Mouse (Mus musculus): ENCODE measurements around the gene Kdf1. TPM values are rescaled to one million over a fixed set of nuclear protein-coding genes. Genes with fewer than 3 reads are reported as not detected.

Gene Kdf1
- total RNA-seq (2021), result not detected
- long read RNA-seq, experiment 1, result 0 reads
- long read RNA-seq, experiment 2, result 0 reads

GRCm38 (mm10) chr4:133518601-133519368 lies at the start of gene Kdf1:
TSS of gene Kdf1 (plus strand) at chr4:133518963.
- DNase-seq, result no peak

DNA sequence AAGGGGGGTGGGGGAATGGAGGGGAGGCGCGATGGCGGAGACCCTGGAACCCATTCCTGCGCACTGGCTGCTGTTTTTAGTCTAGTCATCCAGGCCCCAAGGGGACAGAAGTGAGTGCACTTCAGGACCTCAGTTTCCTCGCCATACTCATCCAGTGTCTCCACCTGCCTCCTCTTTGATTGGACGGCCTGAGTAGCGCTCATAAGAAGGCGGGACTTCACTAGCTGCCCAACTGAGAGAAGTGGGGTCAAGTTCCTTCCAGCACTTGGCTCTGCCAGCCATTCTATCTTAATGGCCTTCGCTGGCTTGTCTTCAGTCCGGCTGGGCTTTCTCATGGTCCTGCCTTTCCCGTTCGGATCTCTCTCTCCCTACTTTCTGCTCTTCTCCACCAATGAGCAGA lies 49.6 kb upstream of the Kdf1 start:
- DNase-seq, result peak; percentile 50

DNA sequence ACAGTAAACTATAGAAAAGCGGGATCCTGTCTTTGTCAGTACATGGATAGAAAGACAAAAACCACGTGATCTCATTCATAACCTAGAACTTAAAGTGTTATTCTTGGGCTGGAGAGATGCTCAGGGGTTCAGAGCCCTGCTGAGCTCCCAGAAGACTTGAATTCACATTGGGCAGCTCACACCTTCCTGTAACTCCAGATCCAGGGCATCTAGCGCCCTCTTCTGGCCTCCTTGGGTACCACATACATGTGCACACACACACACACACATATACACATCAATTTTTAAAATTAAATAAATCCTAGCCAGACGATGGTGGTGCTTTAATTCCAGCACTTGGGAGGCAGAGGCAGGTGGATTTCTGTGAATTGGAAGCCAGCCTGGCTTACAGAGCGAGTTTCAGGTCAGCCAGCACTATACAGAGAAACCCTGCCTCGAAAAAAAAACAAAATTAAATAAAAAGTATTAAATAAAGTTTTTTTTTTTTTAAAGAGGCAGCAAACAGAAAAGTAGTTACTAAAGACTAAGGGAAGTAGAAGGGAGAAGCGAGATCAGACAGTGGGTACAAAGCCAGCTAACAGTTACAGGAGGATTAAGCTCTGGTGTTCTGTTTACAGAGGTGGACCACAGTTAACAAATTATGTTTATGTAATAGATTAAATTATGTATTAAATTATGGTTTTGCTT lies 47.5 kb upstream of the Kdf1 start:
- DNase-seq, result no peak

- no peak for DNase-seq
Observed at GRCm38 (mm10) chr4:133473833-133474232, 44.9 kb upstream of the Kdf1 start.

- DNase-seq, result peak; percentile 99
Observed at GRCm38 (mm10) chr4:133479458-133480184, 39.1 kb upstream of the Kdf1 start, which contains the start of gene Tent5b. TSS of gene Tent5b (plus strand) at chr4:133480132.

DNA sequence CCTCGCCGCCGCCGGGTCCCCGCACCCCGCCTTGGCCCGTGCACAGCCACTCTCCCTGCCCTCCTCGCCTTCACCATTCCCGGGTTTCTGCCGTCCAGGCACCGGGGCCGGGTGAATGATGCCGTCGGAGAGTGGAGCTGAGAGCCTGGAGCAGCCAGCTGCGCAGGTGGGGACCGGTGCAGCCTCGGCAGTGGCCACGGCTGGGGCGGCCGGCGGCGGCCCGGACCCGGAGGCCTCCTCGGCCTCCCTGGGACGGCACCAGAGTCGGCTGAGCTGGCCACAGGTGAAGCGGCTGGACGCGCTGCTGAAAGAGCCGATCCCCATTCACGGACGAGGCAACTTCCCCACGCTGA lies 38.6 kb upstream of the Kdf1 start:
- no peak for DNase-seq

- DNase-seq, result no peak
Observed at GRCm38 (mm10) chr4:133480754-133481153, 38.0 kb upstream of the Kdf1 start.

DNA sequence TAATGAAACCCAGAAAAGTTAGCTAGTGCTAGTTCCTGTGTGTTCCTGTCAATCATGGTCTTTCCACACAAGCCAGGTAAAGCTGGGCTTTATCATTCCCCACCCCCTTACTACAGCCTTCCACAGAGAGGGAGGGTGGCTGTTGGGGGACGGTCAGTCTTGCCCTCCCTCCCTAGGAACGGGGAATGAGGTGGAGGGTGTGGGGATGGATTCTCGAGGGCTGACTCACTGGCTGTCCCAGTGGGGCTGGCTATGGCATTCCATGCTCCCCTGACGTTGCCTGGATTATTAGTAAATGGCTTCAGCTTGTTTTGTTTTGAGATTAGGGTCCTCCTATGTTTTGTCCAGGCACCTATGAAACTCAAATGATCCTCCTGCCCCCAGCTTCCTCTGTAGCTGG lies 37.3 kb upstream of the Kdf1 start:
- no peak for DNase-seq

DNA sequence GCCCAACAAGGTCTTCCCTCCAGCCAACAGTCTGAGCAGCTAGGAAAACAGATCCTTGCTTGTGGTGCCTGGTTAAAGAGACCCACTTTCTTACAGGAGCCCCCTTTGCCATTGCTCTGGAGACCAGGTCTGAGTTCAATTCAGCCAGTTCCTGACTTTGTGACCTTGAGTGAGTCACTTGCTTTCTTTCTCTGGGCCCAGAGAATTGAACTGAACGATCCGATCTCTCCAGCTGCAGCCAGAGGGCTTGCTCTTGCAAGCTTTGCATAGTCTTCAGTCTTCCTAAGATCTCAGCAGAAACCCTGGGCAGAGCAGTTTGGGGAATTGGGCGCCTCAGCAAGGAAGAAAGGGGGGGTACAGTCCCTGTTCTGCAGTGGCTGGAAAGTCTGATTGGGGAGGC lies 36.3 kb upstream of the Kdf1 start:
- no peak for DNase-seq

GRCm38 (mm10) chr4:133484266-133485025 lies 34.3 kb upstream of the Kdf1 start:
- peak; percentile 60 for DNase-seq

- no peak for DNase-seq
Observed at GRCm38 (mm10) chr4:133485691-133486425, 32.9 kb upstream of the Kdf1 start.

GRCm38 (mm10) chr4:133486673-133487357 lies 31.9 kb upstream of the Kdf1 start:
- DNase-seq, result no peak

GRCm38 (mm10) chr4:133488619-133489392 lies 30.0 kb upstream of the Kdf1 start:
- DNase-seq, result no peak

DNA sequence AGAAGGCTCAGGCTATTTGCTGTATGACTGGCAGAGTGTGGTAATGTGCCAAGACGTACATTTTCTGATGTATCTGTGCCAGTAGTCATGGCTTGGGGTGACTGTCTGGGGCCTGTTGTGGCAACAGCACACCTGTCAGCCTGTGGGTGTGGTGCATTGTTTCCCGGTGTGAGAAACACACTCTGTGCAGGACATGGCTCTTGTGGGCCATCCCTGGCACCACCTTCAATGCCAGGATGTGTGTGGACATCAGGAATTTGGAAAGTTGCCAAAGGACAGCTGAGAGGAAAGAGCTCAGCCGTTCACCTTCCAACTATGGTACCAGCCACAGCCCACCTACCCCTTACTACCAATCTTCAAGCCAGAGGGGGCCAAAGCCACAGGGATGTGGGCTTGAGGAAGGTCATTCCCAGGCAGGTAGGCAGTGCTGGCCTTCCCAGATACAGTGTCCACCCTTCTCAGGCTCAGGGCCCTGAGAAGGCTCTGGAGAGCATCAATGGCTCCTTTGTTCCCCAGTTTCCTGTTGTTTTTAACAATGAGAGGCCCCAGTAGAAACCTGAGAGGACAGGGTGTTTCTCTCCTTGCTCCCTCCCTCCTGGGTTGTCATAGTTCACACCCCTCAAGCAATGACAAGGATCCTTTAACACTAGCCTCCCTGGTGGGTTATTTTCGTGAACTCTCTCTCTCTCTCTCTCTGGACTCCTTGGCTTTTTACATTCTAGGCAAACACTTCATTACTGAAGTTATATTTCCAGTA lies 29.1 kb upstream of the Kdf1 start:
- DNase-seq, result no peak

GRCm38 (mm10) chr4:133491800-133492199 lies 27.0 kb upstream of the Kdf1 start:
- peak; percentile 80 for DNase-seq

DNA sequence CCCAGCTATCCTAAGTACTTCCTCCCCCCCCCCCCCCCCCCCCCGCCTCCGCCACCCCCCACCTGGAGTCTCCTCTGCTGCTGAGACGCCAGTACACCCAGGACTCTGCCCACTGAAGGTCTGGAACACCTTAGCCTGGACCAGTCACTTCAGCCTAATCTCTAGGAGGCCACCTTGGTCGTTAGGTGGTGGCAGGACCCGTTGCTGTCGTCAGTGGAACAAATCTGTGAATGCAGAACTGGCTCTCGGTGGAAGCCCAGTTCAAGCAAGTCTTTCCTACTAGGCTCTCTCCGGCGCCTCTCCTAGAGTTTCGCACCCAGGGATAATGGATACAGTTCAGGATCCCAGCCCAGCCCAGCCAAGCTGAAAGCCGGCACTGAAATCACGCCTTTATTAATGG lies 24.9 kb upstream of the Kdf1 start:
- no peak for DNase-seq

DNA sequence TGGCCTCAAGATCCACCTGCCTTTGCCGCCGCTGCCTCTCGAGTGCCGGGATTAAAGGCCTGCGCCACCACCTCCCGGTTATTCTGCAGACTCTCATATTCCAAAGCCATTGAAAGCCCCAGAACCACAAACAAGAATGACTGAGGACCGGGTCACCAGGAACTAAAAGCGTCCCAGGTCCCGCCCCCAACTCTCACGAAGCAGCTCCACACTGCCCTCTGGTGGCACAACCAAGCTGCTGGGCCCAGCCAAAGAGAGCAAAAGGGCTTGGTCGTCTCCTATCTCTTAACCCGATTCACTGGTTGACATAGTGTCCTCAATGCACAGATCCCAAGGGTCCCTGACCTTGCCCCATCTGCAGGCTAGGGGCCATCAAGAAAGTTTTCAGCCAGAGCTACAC lies 24.3 kb upstream of the Kdf1 start:
- DNase-seq, result peak; percentile 77

- DNase-seq, result no peak
Observed at GRCm38 (mm10) chr4:133494867-133495266, 23.9 kb upstream of the Kdf1 start.

DNA sequence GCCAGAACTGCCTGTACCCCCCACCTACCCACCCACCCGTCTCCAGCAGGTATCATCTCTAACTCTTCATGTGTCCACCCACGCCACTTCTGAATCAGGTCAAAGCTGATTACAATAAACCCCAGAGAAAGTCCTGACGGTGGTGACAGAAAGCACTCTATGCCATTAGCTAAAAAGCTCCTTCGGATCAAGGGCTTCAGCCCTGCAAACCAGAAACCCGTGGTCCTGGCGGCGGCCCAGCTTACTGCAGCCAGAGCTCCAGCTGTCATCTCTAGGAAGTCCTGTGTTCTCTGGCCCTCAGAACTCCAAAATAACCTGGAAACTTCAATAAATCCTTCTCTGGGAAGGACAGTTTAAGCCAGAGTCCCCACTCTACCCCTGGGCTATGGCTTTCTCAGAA lies 23.1 kb upstream of the Kdf1 start:
- DNase-seq, result no peak
